Mouse (Mus musculus) erythroblast, embryonic 14.5 days (primary cell): Measurements from ENCODE around the gene Med15.

Source experiments
- GATA1 ChIP-seq: IDR thresholded peaks from 2 replicates; pipeline ENCODE4 v1.6.1; 2012; ENCODE audit warnings: low read length, inconsistent platforms, mixed read lengths
- TAL1 ChIP-seq: IDR thresholded peaks from 3 replicates; pipeline ENCODE4 v1.6.1; 2012; ENCODE audit warnings: low read length, inconsistent platforms, mixed read lengths

GRCm38 (mm10) chr16:17733646-17734045, 955 bp upstream of the Med15 start:
- TF ChIP-seq TAL1 (no peak), GATA1 (no peak)
